Mouse (Mus musculus): ENCODE results near the gene St3gal3. TPM values are rescaled to one million over a fixed set of nuclear protein-coding genes. Genes with fewer than 3 reads are reported as not detected.

St3gal3 gene
- 9.7 and 20.5 TPM in 2 replicates for polyA plus RNA-seq (2021; fragmentation: Nextera tagmentation)
- long read RNA-seq, experiment 1, transcript St3gal3-202 (11 exons, 2,143 nt): minor isoform, 5 of 22 reads
- long read RNA-seq, experiment 1, transcript St3gal3-203 (12 exons, 2,225 nt): major isoform, 8 of 22 reads
- long read RNA-seq, experiment 1, partial matches to known transcripts: 2 of 22 reads
- long read RNA-seq, experiment 1, other reads (novel, unspliced or antisense): 7 of 22 reads
- long read RNA-seq, experiment 2, partial matches to known transcripts: 3 of 12 reads
- long read RNA-seq, experiment 2, other reads (novel, unspliced or antisense): 6 of 12 reads

DNA sequence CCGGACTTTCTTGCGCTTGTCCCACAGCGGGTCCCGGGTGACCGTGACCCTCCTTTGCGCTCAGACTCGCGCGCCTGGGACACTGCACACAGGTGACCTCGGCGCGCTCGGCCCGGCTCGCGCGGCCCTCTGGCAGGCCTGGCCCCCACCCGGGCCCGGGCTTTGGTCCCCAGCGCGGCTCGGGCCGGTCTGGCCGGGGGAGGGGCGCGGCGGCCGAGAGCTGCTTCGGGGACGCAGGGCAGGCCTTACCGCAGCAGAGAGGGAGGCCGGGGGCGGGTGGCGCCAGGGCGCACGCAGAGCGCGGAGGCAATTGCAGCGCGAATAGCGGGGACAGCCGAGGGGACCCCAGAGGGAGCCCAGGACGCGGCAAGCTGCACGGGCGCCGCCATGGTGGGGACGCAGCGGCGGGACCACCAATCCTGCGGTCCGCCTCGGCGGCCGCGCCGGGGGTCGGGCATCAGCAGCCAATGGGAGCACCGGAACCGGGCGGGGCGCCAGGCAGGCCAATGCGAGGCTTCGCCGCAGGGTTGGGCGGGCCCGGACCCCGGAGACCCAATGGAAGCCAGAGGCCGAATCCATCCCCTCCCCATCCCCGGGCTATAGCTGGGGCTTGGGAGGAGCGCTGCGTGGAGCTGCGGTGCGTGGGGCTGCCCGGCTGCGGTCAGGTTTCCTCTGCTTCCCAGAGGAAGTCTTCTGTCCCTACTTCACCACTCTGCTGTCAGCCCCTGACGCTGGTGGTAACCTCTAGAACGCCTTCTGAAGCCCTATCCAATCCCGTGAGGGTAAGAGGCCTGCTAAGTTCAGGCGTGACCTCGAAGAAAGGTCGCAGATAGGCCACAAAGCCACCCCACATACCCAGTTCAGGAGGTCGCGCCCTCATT is at the start of gene St3gal3:
Gene St3gal3 (minus strand): TSS at position 430 of the 881 bp plus-strand sequence.

GRCm38 (mm10) chr4:118179467-118180300 is 45.0 kb upstream of the St3gal3 start, which contains the start of gene Kdm4a:
Gene Kdm4a (minus strand): TSS chr4:118180043.

DNA sequence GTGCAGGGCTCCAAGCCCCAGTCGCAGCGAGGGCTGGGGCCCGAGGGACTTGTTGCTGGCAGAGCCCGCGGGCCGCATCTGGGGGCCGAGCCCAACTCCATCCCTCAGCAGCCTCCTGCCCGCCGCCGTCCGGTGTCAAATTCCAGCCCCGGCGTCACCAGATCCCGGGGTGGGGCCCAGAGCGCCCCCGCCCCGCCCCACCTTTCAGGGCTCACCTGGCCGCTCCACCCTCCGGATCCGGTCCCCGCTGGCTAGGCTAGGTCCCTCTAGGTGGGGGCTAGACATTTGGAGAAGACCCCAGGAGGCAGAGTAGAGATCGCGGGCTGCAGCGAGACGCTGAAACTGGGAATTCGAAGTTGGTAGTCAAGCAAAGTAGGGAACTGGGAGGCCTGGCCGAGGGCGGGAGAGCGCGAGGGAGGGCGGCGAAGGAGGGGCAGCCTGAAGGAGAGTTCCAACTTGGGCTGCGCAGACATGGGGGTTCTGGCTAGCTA is 205.3 kb downstream of the St3gal3 start, which contains the start of gene Artn:
Gene Artn (minus strand): TSS at position 373 of the 491 bp plus-strand sequence.

GRCm38 (mm10) chr4:117914591-117915442 is 219.9 kb downstream of the St3gal3 start, which contains the start of gene Ipo13:
Gene Ipo13 (minus strand): TSS chr4:117914999.

DNA sequence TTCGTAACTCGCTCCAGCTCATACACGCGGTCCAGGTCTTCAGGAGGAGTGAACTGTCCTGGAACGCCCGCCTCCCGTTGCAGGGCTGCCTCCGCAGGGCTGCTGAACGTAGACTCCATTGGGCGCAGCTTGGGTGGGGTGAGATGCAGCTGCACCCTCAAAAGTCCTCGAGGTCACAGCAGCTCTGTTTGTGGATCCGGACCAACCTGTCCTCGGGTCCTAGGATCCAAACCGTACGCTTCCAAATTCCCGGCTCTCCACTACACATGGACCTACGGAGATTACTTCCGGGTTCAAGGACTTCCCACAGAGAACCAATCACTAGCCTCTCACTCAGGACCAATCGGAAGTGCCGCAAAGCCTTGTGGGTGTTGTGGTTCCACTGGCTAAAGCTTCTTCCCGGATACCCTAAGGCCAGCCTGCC is 243.0 kb downstream of the St3gal3 start, which contains the start of gene Dph2:
Gene Dph2 (minus strand): TSS at position 295 of the 424 bp plus-strand sequence.

GRCm38 (mm10) chr4:117887133-117887532 is 247.6 kb downstream of the St3gal3 start, which contains the start of gene Atp6v0b:
Gene Atp6v0b (minus strand): TSS chr4:117887333.

GRCm38 (mm10) chr4:117882701-117883691 is 251.7 kb downstream of the St3gal3 start, which contains the start of gene B4galt2:
Gene B4galt2 (minus strand): TSS chr4:117883487.

Other genes with a start within 250 kb of the St3gal3 start
- gene Atp6v0b, start 247.6 kb downstream of the St3gal3 start, polyA plus RNA-seq (2021; fragmentation: Nextera tagmentation): 819 and 1,051 TPM in 2 replicates
- 6.4 and 7.7 TPM in 2 replicates for gene Dph2, start 242.9 kb downstream of the St3gal3 start, polyA plus RNA-seq (2021; fragmentation: Nextera tagmentation)
- gene Ipo13, start 219.9 kb downstream of the St3gal3 start, polyA plus RNA-seq (2021; fragmentation: Nextera tagmentation): 34.0 and 35.1 TPM in 2 replicates
- gene Artn, start 205.2 kb downstream of the St3gal3 start, polyA plus RNA-seq (2021; fragmentation: Nextera tagmentation): 1.4 and 1.7 TPM in 2 replicates
- 1.7 and 1.9 TPM in 2 replicates for gene Kdm4a, start 45.1 kb upstream of the St3gal3 start, polyA plus RNA-seq (2021; fragmentation: Nextera tagmentation)
- gene Ptprf, start 156.5 kb upstream of the St3gal3 start, polyA plus RNA-seq (2021; fragmentation: Nextera tagmentation): 7.5 and 12.0 TPM in 2 replicates

All from left cerebral cortex, adult 6 months (tissue).